Mouse (Mus musculus): Measurements from ENCODE around the gene Rbms3. TPM values are rescaled to one million over a fixed set of nuclear protein-coding genes. Genes with fewer than 3 reads are reported as not detected.

The Rbms3 gene
- polyA plus RNA-seq, 1 experiment from 2014 or later: 98.2 TPM

DNA sequence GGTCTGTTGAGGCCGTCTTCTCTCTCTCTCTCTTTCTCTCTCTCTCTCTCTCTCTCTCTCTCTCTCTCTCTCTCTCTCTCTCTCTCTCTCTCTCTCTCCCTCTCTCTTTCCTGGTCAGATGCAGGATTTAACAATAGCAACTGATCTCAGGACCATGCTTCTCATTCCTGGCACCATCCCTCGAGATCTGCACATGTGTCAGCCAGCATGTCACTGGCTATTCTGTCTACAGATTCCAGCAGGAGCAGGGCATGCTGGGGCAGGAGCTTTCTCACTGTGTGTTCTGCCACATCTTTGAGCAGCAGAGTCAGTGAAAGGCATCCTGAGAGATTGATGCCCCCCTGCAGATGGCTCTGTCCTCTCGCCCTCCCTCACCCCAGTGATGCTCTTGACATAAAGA is 774.0 kb downstream of the Rbms3 start:
- Histone ChIP-seq H3K36me3 (no peaks in the 10 kb centered on the region), H3K27me3 (no peaks in the 10 kb centered on the region), H3K9ac (no peak overlapping the region), H3K4me3 (no peak overlapping the region), H3K27ac (no peak overlapping the region; the same call in 1 of the 2 replicates), H3K4me2 (no peak overlapping the region), H3K9me3 (no peaks in the 10 kb centered on the region), H3K4me1 (peaks cover 16% of the 10 kb centered on the region)
- no peak for ATAC-seq (ENCODE audit: insufficient number of reproducible peaks, insufficient read depth, low FRiP score, low TSS enrichment, low read depth)
- 62% methylated on average over 3 of the region's 3 CpGs for WGBS

DNA sequence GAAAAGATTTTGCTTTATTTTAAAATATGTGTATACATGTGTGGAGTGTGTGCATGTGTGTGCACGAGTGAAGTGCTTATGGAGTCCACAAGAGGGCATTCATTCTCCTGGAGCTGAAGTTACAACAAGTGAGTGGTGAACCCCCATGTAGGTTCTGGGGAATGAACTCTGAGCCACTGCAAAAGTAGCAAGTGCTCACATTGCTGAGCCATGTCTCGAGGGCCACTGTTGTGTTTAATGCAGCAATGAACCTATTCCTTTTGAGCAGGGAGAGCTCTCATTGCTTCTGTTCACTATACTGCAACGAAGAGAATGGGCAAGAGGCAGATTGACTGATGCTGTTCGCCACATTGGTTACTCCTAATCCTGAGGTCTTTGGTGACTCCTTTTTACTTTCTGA is 780.8 kb downstream of the Rbms3 start:
- H3K4me1 ChIP-seq: peaks cover 12% of the 10 kb centered on the region
- WGBS: 96% methylated on average over 4 of the region's 4 CpGs
- no peaks in the 10 kb centered on the region for H3K27me3 ChIP-seq

DNA sequence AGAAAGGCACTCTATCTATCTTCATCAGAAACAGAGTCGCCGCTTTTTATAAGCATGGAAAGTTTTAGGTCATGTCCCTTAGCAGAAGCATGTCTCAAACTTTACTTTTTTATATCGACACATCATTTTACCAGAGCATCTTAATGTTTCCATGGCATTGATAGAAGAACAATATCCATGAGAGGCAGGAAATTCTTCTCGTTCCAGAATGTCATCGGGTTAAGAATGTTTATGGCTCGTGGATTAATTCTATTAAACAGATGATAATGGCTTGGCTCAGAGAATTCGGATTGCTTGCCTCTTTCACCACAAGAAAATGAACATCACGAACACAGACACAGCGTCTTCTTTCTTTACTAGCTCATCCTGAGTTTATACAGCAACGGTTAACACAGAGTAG is 781.5 kb downstream of the Rbms3 start:
- H3K27ac ChIP-seq: no peak overlapping the region
- H3K9ac ChIP-seq: no peak overlapping the region
- WGBS: 68% methylated on average over 10 of the region's 10 CpGs
- no peak overlapping the region for H3K4me3 ChIP-seq
- H3K4me1 ChIP-seq: peaks cover 12% of the 10 kb centered on the region
- no peaks in the 10 kb centered on the region for H3K9me3 ChIP-seq
- no peak for ATAC-seq (ENCODE audit: insufficient number of reproducible peaks, insufficient read depth, low FRiP score, low TSS enrichment, low read depth)
- no peak overlapping the region for H3K4me2 ChIP-seq
- no peaks in the 10 kb centered on the region for H3K27me3 ChIP-seq
- H3K36me3 ChIP-seq: peaks cover 7% of the 10 kb centered on the region; the same call in 1 of the 2 replicates

More for the DNA sequence above, 780.8 kb downstream of the Rbms3 start:
- H3K27ac ChIP-seq: no peak overlapping the region
- no peak overlapping the region for H3K4me3 ChIP-seq
- no peak for ATAC-seq (ENCODE audit: insufficient number of reproducible peaks, insufficient read depth, low FRiP score, low TSS enrichment, low read depth)
- H3K9ac ChIP-seq: no peak overlapping the region
- no peak overlapping the region for H3K4me2 ChIP-seq
- peaks cover 3% of the 10 kb centered on the region; the same call in 1 of the 2 replicates for H3K36me3 ChIP-seq
- H3K9me3 ChIP-seq: no peaks in the 10 kb centered on the region

DNA sequence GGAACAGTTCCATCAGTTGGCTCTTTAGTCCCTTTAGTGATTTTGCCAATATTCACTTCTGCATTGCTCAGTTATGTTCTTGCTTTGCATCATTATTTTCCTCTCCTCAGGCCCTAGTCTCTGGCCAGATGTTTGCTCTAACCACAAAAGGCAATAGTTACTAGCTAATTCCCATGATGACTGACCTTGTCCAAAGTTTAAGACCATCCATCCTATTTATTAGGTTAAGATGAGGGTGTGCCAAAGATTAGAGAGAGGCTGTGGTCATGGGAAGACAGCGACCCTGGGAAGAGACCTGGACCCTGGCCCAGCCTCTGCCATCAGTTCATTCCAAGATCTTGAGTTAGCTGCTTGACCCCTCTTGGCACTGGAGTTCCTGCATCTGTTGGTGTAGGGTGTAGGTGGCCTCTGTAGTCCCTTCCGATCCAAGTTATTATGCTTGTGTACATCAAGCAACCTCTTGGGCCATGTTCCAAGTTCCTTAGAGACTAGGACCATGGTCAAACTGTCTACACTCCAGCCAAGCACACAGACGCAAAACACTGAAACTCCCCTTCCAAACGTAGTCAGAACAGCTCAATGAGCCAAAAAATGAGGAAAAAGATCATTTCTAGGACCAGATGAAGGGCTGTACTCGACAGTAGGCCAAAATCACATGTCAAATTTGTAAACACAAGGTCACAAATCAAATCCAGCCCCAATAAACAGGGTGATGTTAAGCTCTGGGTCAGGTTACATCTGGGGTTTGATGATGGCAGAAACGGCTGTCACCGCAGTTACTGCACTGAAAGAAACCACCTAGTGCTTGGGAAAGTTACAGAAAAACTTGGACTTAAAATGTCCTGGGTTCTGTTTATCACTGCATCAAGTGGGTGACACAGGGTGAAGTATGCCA is 782.2 kb downstream of the Rbms3 start:
- Histone ChIP-seq H3K4me3 (no peak overlapping the region), H3K36me3 (peaks cover 7% of the 10 kb centered on the region; the same call in 1 of the 2 replicates), H3K9ac (no peak overlapping the region), H3K4me1 (peaks cover 12% of the 10 kb centered on the region), H3K27me3 (no peaks in the 10 kb centered on the region), H3K27ac (no peak overlapping the region), H3K4me2 (no peak overlapping the region), H3K9me3 (no peaks in the 10 kb centered on the region)
- ATAC-seq (ENCODE audit: insufficient number of reproducible peaks, insufficient read depth, low FRiP score, low TSS enrichment, low read depth): no peak
- 52% methylated on average over 7 of the region's 7 CpGs for WGBS

DNA sequence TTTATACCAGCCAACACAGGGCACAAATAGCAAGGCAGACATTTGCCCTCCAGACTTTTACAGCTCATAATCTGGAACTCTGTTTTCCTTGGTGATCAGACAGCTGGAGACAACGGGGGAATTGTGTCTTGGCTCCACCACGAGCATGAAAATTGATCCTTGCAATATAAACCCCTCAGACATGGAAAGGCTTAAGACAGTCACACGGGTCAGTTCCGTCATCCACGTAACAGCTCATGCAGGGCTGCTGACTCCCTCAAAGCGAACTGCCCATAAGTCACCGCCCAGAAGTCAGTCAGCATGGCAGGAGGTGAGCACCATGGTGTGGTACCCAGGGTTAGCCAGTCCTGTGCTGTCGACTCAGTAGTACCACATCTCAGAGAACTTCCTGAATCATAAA is 794.8 kb downstream of the Rbms3 start:
- WGBS: 26% methylated on average over 8 of the region's 8 CpGs
- no peak overlapping the region for H3K4me3 ChIP-seq
- no peak overlapping the region for H3K4me2 ChIP-seq

DNA sequence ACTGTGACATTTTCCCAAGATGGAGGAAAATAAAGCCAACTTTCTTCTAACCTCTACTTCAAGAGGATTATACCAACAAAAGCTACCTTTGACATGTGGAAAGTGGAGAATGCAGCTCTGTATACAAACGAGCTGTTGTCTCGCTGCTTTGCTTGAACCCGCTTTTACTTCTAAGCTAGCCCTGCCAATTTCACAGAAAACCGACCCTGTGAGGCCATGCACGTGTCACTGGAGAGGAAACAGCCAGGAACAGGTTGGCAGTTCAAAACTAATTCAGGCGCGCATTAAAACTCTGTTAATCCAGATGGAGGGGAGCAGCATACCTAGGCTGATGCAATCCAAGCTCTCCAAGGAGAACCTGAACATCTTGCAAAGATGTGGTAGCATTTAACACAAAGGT is 796.0 kb downstream of the Rbms3 start:
- no peak overlapping the region for H3K27ac ChIP-seq
- 39% methylated on average over 7 of the region's 7 CpGs for WGBS
- no peak overlapping the region for H3K9ac ChIP-seq
- no peak overlapping the region for H3K4me2 ChIP-seq
- no peaks in the 10 kb centered on the region for H3K36me3 ChIP-seq
- no peak overlapping the region for H3K4me3 ChIP-seq
- ATAC-seq (ENCODE audit: insufficient number of reproducible peaks, insufficient read depth, low FRiP score, low TSS enrichment, low read depth): no peak
- peaks cover 9% of the 10 kb centered on the region for H3K4me1 ChIP-seq
- no peaks in the 10 kb centered on the region for H3K9me3 ChIP-seq
- no peaks in the 10 kb centered on the region for H3K27me3 ChIP-seq

More for the DNA sequence above, 794.8 kb downstream of the Rbms3 start:
- Histone ChIP-seq H3K27ac (no peak overlapping the region), H3K4me1 (peaks cover 9% of the 10 kb centered on the region), H3K9me3 (no peaks in the 10 kb centered on the region), H3K27me3 (no peaks in the 10 kb centered on the region), H3K36me3 (no peaks in the 10 kb centered on the region), H3K9ac (no peak overlapping the region)
- ATAC-seq (ENCODE audit: insufficient number of reproducible peaks, insufficient read depth, low FRiP score, low TSS enrichment, low read depth): no peak

DNA sequence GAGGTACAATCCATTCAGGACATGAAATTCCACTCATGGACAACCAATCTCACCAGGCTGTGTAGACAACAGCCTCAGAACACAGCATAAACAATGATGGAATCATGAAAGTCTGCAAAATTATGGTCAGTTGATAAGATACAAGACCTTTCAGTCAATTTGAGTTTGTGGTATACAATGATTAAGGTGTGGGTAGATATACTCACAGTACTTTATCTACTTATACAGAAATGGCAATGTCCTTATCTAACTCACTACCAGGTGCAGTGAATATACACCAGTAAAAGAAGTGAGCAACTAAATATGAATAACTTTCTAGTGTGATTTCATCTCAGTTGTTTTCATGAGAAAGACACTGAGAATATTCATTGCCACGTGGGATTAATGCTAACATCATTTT is 796.9 kb downstream of the Rbms3 start:
- no peak overlapping the region for H3K27ac ChIP-seq
- H3K36me3 ChIP-seq: no peaks in the 10 kb centered on the region
- peaks cover 9% of the 10 kb centered on the region for H3K4me1 ChIP-seq
- H3K4me3 ChIP-seq: no peak overlapping the region
- H3K9me3 ChIP-seq: no peaks in the 10 kb centered on the region
- no peak for ATAC-seq (ENCODE audit: insufficient number of reproducible peaks, insufficient read depth, low FRiP score, low TSS enrichment, low read depth)
- no peak overlapping the region for H3K4me2 ChIP-seq
- H3K27me3 ChIP-seq: no peaks in the 10 kb centered on the region
- H3K9ac ChIP-seq: no peak overlapping the region
- 77% methylated on average over 1 of the region's 1 CpGs for WGBS

DNA sequence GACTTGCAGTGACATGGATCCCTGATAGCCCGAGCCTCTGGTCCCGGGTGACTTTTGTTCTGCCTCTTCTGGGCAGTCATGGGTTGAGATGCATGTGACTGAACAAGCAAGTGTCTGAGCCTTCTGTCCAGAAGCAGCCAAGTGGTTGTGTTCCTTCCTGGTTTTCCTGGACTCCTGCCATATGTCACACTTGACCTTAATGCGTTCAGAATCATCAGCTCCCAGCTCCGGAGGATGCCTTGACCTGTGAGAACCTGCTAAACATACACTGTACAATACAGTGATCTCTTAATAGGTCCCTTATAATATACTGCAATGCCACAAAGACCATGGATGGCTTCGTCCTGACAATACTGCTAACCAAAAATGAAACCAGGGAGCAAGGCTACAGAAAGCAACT is 798.3 kb downstream of the Rbms3 start:
- Histone ChIP-seq H3K36me3 (no peaks in the 10 kb centered on the region), H3K4me2 (no peak overlapping the region), H3K4me1 (peaks cover 9% of the 10 kb centered on the region), H3K4me3 (no peak overlapping the region), H3K9me3 (no peaks in the 10 kb centered on the region), H3K27me3 (no peaks in the 10 kb centered on the region), H3K27ac (no peak overlapping the region), H3K9ac (no peak overlapping the region)
- WGBS: 91% methylated on average over 5 of the region's 5 CpGs
- no peak for ATAC-seq (ENCODE audit: insufficient number of reproducible peaks, insufficient read depth, low FRiP score, low TSS enrichment, low read depth)

DNA sequence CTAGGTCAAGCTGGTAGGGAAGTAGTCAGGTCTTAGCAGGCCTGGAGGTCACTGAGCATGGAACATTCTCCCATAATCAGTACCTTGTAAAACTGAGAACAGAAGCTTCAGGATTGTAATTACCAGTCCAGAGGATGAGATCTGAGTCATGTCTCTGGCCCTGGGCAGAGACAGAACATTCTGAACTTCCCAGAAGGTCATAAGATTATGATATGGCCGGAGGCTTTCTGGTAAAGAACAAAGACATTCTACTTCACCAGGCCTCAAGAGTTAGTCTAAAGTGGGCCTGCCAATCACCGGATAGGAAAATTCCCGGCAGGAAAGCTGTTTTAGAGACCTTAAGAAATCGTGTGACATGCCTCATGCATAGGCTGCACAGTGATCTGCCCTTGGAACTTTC is 799.8 kb downstream of the Rbms3 start:
- no peak overlapping the region for H3K9ac ChIP-seq
- no peak overlapping the region for H3K4me2 ChIP-seq
- H3K4me1 ChIP-seq: peaks cover 5% of the 10 kb centered on the region
- H3K27ac ChIP-seq: no peak overlapping the region
- H3K9me3 ChIP-seq: no peaks in the 10 kb centered on the region
- WGBS: 84% methylated on average over 4 of the region's 4 CpGs
- no peaks in the 10 kb centered on the region for H3K27me3 ChIP-seq
- H3K36me3 ChIP-seq: no peaks in the 10 kb centered on the region
- no peak overlapping the region for H3K4me3 ChIP-seq
- no peak for ATAC-seq (ENCODE audit: insufficient number of reproducible peaks, insufficient read depth, low FRiP score, low TSS enrichment, low read depth)

DNA sequence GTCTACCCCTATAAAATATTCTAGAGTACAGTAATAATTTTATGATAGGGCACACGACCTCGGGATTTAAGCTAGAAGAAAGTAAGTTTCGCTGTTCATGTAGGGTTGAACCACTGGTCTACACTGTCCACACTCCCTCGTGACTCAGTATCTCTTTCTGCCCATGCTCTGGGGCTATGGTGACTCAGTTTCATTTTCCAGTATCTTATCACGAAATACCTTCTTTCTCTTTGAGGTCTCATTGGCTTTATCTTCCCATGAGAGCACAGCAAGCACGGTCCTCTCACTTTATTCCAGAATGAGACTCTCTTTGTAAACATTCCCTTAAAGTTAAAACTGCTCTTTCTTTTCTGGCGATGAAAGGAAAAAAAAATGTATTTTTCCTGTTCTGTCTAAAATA is 808.1 kb downstream of the Rbms3 start:
- ATAC-seq (ENCODE audit: insufficient number of reproducible peaks, insufficient read depth, low FRiP score, low TSS enrichment, low read depth): no peak
- no peak overlapping the region for H3K9ac ChIP-seq
- no peaks in the 10 kb centered on the region for H3K27me3 ChIP-seq
- 93% methylated on average over 7 of the region's 7 CpGs for WGBS
- H3K4me3 ChIP-seq: no peak overlapping the region
- peaks cover 12% of the 10 kb centered on the region for H3K36me3 ChIP-seq
- no peak overlapping the region for H3K4me2 ChIP-seq
- H3K27ac ChIP-seq: no peak overlapping the region
- no peaks in the 10 kb centered on the region for H3K9me3 ChIP-seq
- H3K4me1 ChIP-seq: no peaks in the 10 kb centered on the region

DNA sequence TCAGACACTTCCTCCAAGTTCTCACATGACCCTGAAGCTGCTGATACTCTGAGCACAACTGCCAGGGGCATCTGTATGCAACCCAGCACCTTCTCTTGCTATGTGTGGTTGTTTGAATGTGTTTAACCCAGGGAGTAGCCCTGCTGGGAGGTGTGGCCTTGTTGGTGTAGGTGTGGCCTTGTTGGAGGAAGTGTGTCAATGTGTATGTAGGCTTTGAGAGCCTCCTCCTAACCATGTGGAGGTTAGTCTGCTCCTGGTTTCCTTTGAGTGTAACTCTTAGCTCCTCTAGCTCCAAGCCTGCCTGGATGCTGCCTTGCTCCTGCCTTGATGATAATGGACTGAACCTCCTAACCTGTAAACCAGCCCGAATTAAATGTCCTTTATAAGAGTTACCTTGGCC is 812.5 kb downstream of the Rbms3 start:
- Histone ChIP-seq H3K9ac (no peak overlapping the region), H3K4me3 (no peak overlapping the region), H3K9me3 (no peaks in the 10 kb centered on the region), H3K36me3 (peaks cover 10% of the 10 kb centered on the region), H3K27ac (no peak overlapping the region), H3K27me3 (no peaks in the 10 kb centered on the region), H3K4me2 (no peak overlapping the region), H3K4me1 (peaks cover 15% of the 10 kb centered on the region)
- ATAC-seq (ENCODE audit: insufficient number of reproducible peaks, insufficient read depth, low FRiP score, low TSS enrichment, low read depth): no peak
- 80% methylated on average over 1 of the region's 1 CpGs for WGBS

DNA sequence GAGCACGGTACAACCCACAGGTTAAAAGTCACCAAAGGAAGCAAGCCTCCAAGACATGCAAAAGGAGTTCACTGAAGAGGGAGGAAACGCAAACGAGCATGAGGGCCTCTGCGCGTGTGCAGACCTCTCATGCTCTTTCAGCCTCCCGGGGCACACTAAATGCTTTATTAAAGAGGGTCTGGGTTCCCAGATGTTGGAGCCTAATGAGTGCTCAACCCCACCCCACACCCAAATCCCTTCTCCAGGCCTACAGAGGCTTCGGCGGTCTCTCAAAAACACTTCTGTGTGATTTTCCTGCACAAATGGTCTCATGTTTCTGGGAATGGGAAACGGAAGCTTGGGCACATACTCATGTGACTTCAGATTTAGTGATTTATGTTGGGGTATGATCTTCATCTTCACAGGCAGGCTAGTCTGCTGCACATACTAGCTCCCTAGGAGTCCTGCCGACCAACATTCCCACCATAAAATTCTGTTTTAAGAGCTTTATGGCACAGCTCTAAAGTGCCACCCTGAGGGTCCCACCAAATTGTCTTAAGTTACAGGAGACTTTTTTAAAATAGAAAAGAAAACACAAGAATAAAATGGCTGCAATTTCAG is 815.1 kb downstream of the Rbms3 start:
- Histone ChIP-seq H3K4me2 (no peak overlapping the region), H3K27me3 (no peaks in the 10 kb centered on the region), H3K36me3 (peaks cover 5% of the 10 kb centered on the region), H3K9me3 (no peaks in the 10 kb centered on the region), H3K27ac (no peak overlapping the region), H3K4me3 (no peak overlapping the region), H3K9ac (no peak overlapping the region), H3K4me1 (peaks cover 15% of the 10 kb centered on the region)
- ATAC-seq (ENCODE audit: insufficient number of reproducible peaks, insufficient read depth, low FRiP score, low TSS enrichment, low read depth): no peak
- WGBS: 45% methylated on average over 10 of the region's 10 CpGs
